Mouse (Mus musculus) thymus, adult 2 months (tissue): Measurements from ENCODE around the gene Gsta2. TPM values are rescaled to one million over a fixed set of nuclear protein-coding genes. Genes with fewer than 3 reads are reported as not detected.
"Not testable (repeated sequence)": the region's sequence is repeated elsewhere in the genome, so short reads cannot be mapped to it uniquely, and the experiment has no call there.

Experiments used
- DNase-seq: peaks from one replicate; pipeline ENCODE4 v3.0.0; 2021
- H3K27ac ChIP-seq: fragments of 200-500 bp; 2 replicates; pipeline ENCODE4 v1.5.1; 2012; ENCODE audit warnings: low read length, control low read depth; ENCODE audit not compliant: control insufficient read depth, insufficient read depth
- H3K27me3 ChIP-seq: fragments of 200-500 bp; 2 replicates; pipeline ENCODE4 v1.6.1; 2012; ENCODE audit warnings: mild to moderate bottlenecking, low read length, moderate library complexity, mixed read lengths; ENCODE audit not compliant: control insufficient read depth, insufficient read depth
- H3K36me3 ChIP-seq: fragments of 200-500 bp; 2 replicates; pipeline ENCODE4 v1.6.1; 2012; ENCODE audit warnings: mild to moderate bottlenecking, low read length, moderate library complexity; ENCODE audit not compliant: control insufficient read depth, insufficient read depth
- H3K4me1 ChIP-seq: fragments of 200-500 bp; replicated peaks from 2 replicates; pipeline ENCODE4 v1.6.1; 2012; ENCODE audit warnings: low read length; ENCODE audit not compliant: control insufficient read depth, insufficient read depth
- H3K4me3 ChIP-seq: fragments of 200-500 bp; 2 replicates; pipeline ENCODE4 v1.5.1; 2012; ENCODE audit warnings: mild to moderate bottlenecking, low read length, control low read depth, moderate library complexity; ENCODE audit not compliant: control insufficient read depth, insufficient read depth
- WGBS: fragments of 180-500 bp; shearing (Covaris S2); methylation state at CpG from one replicate; pipeline ENCODE4 v1.1.7; 2018; 5-methylcytosine and 5-hydroxymethylcytosine counted together
- polyA plus RNA-seq: library from polyadenylated mRNA; depleted of rRNA; stranded (reverse); fragments of >200 nt; gene quantifications from 2 replicates; pipeline ENCODE4 v1.2.3, GENCODE M21; 2012; rRNA removed

The Gsta2 gene
- polyA plus RNA-seq, 1 experiment: 2.1 TPM

- not testable (repeated sequence) for H3K27ac ChIP-seq, DNase-seq
- 91% methylated on average over 4 of the region's 4 CpGs for WGBS
Measured at GRCm38 (mm10) chr9:78282002-78282711, 73.4 kb downstream of the Gsta2 start.

More at GRCm38 (mm10) chr9:78282002-78282711, 73.4 kb downstream of the Gsta2 start:
- H3K36me3 ChIP-seq, H3K4me3 ChIP-seq, H3K27me3 ChIP-seq, H3K4me1 ChIP-seq: not testable (repeated sequence)

Other genes starting within 250 kb of the Gsta2 start
- 99.7 and 119 TPM in 2 replicates for gene Fbxo9, start 246.7 kb downstream of the Gsta2 start, polyA plus RNA-seq
- gene Ick, start 246.6 kb downstream of the Gsta2 start, polyA plus RNA-seq: 14.5 and 16.5 TPM in 2 replicates
- 5.6 and 7.9 TPM in 2 replicates for gene Gsta4, start 173.0 kb downstream of the Gsta2 start, polyA plus RNA-seq
- gene Gsta1, start 125.1 kb downstream of the Gsta2 start, polyA plus RNA-seq: 0.64 and 0.82 TPM in 2 replicates
- gene Gm3776, start 98.7 kb downstream of the Gsta2 start, polyA plus RNA-seq: 0.19 TPM in 1 of 2 replicates, not detected in the other
- not detected in 2 replicates for gene Gm10639, start 65.9 kb downstream of the Gsta2 start, polyA plus RNA-seq
- gene Omt2a, start 41.0 kb downstream of the Gsta2 start, polyA plus RNA-seq: 0.36 TPM in 1 of 2 replicates, not detected in the other
- 0.28 TPM in 1 of 2 replicates, not detected in the other for gene Omt2b, start 28.2 kb downstream of the Gsta2 start, polyA plus RNA-seq
- 0.19 TPM in 1 of 2 replicates, not detected in the other for gene Dppa5a, start 12.4 kb upstream of the Gsta2 start, polyA plus RNA-seq
- gene Ooep, start 22.9 kb upstream of the Gsta2 start, polyA plus RNA-seq: 0.65 and 0.71 TPM in 2 replicates
- gene Ddx43, start 40.0 kb upstream of the Gsta2 start, polyA plus RNA-seq: 0.11 and 0.19 TPM in 2 replicates
- 1.5 and 1.8 TPM in 2 replicates for gene Cgas, start 87.4 kb upstream of the Gsta2 start, polyA plus RNA-seq
- gene Mto1, start 92.4 kb upstream of the Gsta2 start, polyA plus RNA-seq: 22.5 and 24.3 TPM in 2 replicates
- 0.19 TPM in 1 of 2 replicates, not detected in the other for gene Gm17324, start 93.0 kb upstream of the Gsta2 start, polyA plus RNA-seq
- 4,171 and 4,540 TPM in 2 replicates for gene Eef1a1, start 133.4 kb upstream of the Gsta2 start, polyA plus RNA-seq
- 15.5 and 16.6 TPM in 2 replicates for gene Slc17a5, start 232.3 kb upstream of the Gsta2 start, polyA plus RNA-seq